Mouse (Mus musculus) testis, adult 2 months (tissue): ENCODE results near the gene Flt3. TPM values are rescaled to one million over a fixed set of nuclear protein-coding genes. Genes with fewer than 3 reads are reported as not detected.
A peak's percentile ranks its signal among the peaks of the same experiment; 100 is the strongest.

ENCODE experiments used
- H3K27ac ChIP-seq: fragments of 200-500 bp; 2 replicates; pipeline ENCODE4 v1.5.1; 2012; ENCODE audit warnings: low read depth, low read length; ENCODE audit not compliant: control insufficient read depth, insufficient read depth
- H3K27me3 ChIP-seq: fragments of 200-500 bp; 2 replicates; pipeline ENCODE4 v1.6.1; 2012; ENCODE audit warnings: mild to moderate bottlenecking, low read length, moderate library complexity; ENCODE audit not compliant: control insufficient read depth, insufficient read depth
- H3K36me3 ChIP-seq: fragments of 200-500 bp; 2 replicates; pipeline ENCODE4 v1.6.1; 2012; ENCODE audit warnings: mild to moderate bottlenecking, low read length; ENCODE audit not compliant: control insufficient read depth, insufficient read depth
- H3K4me1 ChIP-seq: fragments of 200-500 bp; 2 replicates; pipeline ENCODE4 v1.6.1; 2012; ENCODE audit warnings: low read length; ENCODE audit not compliant: control insufficient read depth, insufficient read depth
- H3K4me3 ChIP-seq: fragments of 200-500 bp; 2 replicates; pipeline ENCODE4 v1.5.1; 2012; ENCODE audit warnings: low read depth, mild to moderate bottlenecking, low read length, moderate library complexity, mixed read lengths; ENCODE audit not compliant: control insufficient read depth
- CTCF ChIP-seq: fragments of 200-500 bp; IDR thresholded peaks from 2 replicates; pipeline ENCODE4 v1.5.1; 2012; ENCODE audit warnings: low read depth, mild to moderate bottlenecking, inconsistent platforms, low read length, moderate library complexity; ENCODE audit not compliant: control insufficient read depth, insufficient read depth, insufficient replicate concordance
- POLR2A ChIP-seq: fragments of 200-500 bp; IDR thresholded peaks from 2 replicates; pipeline ENCODE4 v1.6.1; 2012; ENCODE audit warnings: low read depth, mild to moderate bottlenecking, inconsistent platforms, low read length, moderate library complexity; ENCODE audit not compliant: control insufficient read depth
- polyA plus RNA-seq: library from polyadenylated mRNA; depleted of rRNA; stranded (reverse); fragments of >200 nt; gene quantifications from 2 replicates; pipeline ENCODE4 v1.2.3, GENCODE M21; 2012; rRNA removed

Flt3 gene
- 0.76 and 1.0 TPM in 2 replicates for polyA plus RNA-seq

DNA sequence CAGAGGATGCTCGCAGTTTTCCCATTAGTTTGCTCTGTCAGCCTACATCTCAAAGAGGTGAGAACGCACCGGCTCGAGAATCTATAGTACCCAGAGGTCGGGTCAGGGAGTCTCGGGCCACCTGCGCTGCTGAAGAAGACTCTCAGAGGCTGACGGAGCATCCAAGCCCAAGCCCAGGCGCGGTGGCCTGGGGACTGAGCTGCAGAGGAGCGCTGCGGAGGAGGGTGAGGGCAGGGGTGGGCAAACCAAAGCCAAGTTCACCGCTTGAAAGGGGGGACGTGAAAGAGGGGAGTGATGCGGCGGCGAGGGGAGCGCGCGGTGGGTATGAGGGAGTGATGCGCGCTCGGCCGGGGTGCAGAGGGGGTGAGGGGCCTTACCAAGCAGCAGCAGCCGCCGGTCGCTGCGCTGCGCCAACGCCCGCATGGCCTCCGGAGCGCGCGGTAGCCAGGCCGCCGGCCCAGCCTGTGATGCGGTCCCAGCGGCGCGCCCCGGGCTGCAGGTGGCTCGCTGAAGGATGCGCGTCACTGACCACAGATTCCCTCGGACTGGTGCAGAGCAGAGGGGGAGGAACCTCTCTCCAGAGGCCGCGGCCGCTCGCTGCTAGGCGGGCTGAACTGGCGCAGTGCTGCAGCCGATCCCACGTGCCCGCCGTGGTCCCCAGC, at the start of gene Flt3:
Gene Flt3, minus strand, starts transcription at position 647 of the 662 bp plus-strand sequence.
- peaks cover 11% of the 10 kb centered on the region for H3K4me1 ChIP-seq
- H3K27ac ChIP-seq, result no peak within 1 kb of the TSS
- peak within 1 kb of the TSS; percentile 33 for H3K4me3 ChIP-seq
- no peaks in the 10 kb centered on the region for H3K36me3 ChIP-seq
- 0 out of 2 replicates have a peak, but pooled peaks cover 2% of the 10 kb centered on the region for H3K27me3 ChIP-seq
- no peak for TF ChIP-seq CTCF

DNA sequence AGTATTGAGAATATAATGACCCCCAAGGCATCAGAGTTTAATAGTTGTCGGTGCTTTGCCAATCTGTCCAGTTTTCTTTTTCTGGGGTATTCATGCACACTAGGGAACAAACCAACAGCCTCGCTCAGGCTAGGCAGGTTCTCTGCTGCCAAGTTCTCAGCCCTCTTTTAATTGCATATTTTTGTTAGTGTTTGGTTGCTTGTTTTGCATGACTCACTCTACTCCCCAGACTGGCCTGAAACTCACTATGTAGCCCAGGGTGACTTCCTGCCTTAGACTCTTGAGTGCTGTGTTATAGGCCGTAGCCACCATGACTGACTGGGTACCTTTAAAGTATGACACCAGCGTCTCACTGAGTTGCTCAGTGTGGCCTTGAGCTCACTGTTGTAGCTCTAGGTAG, 48.6 kb upstream of the Flt3 start:
- H3K4me1 ChIP-seq, result no peaks in the 10 kb centered on the region; the same call in 1 of the 2 replicates
- H3K36me3 ChIP-seq, result no peaks in the 10 kb centered on the region
- no peak overlapping the region for H3K4me3 ChIP-seq
- TF ChIP-seq POLR2A (no peak), CTCF (no peak)
- no peak overlapping the region for H3K27ac ChIP-seq
- no peaks in the 10 kb centered on the region for H3K27me3 ChIP-seq

DNA sequence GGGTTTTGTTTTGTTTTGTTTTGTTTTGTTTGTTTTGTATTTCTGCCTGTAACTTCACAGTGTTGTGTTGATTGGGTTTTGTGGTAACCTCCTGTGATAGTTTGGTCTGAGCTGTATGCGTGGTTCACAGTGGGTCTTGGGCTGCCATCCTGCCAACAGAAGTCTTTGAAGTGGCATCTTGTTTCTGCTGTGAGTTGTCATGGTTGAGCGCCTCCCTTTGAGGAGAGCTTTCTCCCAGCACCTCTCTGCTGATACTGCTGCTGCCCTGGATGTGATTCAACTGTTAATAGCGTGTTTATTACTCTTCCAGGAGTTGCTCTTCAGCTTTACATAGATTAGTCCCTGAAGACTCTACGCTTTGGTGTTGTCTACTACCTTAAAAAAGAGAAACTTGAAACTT, 48.2 kb upstream of the Flt3 start:
- Histone ChIP-seq H3K27ac (no peak overlapping the region), H3K4me3 (no peak overlapping the region), H3K27me3 (no peaks in the 10 kb centered on the region), H3K4me1 (no peaks in the 10 kb centered on the region; the same call in 1 of the 2 replicates), H3K36me3 (no peaks in the 10 kb centered on the region)
- TF ChIP-seq CTCF, result no peak

DNA sequence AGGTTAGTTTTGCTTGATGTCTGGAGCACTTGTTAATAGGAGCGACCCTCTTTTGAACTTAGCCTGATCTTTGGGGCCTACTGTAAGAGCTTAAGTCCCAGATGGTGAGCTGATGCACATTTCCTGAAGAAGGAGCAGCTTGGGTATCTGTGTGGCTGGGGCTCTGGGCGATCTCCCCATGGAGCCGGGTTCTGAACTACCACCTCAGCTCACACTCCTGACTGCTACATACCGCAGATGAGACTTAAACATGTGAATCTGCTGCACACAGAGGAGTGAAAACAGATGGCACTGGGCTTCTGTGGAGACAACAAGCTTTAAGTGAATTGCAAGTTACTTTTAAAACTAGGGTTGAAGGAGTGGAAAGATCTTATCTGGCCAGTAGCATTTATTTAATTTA, 45.0 kb upstream of the Flt3 start:
- Histone ChIP-seq H3K36me3 (no peaks in the 10 kb centered on the region), H3K4me1 (no peaks in the 10 kb centered on the region; the same call in 1 of the 2 replicates), H3K4me3 (peak overlapping the region; percentile 50; the same call in 1 of the 2 replicates), H3K27me3 (no peaks in the 10 kb centered on the region), H3K27ac (no peak overlapping the region)
- TF ChIP-seq POLR2A (no peak), CTCF (no peak)

DNA sequence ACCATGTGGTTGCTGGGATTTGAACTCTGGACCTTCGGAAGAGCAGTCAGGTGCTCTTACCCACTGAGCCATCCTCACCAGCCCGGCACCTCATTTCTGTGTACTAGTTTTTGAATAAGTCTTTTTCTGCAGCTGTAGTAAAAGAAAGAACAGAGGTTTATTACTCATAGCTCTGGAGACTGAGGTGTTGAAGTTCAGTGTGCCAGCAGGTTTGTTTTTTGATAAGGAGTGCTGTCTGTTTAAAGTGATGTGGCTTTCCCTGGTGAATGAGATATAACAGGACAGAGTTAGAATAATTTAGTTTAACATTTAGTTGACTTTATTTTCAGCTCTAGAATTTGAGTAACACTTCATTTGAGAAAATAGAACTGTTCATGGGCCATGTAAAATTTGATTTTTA, 44.5 kb upstream of the Flt3 start:
- no peaks in the 10 kb centered on the region for H3K36me3 ChIP-seq
- no peaks in the 10 kb centered on the region for H3K27me3 ChIP-seq
- H3K4me3 ChIP-seq, result no peak overlapping the region
- H3K27ac ChIP-seq, result no peak overlapping the region
- H3K4me1 ChIP-seq, result no peaks in the 10 kb centered on the region; the same call in 1 of the 2 replicates
- TF ChIP-seq POLR2A (no peak), CTCF (no peak)

DNA sequence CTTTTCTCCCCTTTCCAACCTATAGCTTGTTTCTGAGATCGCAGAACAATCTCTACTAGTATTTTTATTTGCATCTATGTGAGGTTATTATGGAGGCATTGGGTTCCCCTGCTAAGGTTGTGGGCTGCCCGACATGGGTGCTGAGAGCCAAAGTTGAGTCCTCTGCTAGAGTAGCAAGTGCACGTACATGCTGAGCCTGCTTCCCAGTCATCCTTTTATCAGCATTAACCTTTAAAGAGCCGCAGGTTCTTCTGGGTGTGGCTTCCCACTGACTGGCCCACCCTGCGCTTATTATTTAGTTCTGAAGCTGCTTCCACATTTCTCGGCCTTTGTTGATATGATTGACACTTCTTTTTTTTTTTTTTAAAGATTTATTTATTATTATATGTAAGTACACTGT, 44.0 kb upstream of the Flt3 start:
- H3K4me3 ChIP-seq, result no peak overlapping the region
- H3K27me3 ChIP-seq, result no peaks in the 10 kb centered on the region
- no peak overlapping the region for H3K27ac ChIP-seq

DNA sequence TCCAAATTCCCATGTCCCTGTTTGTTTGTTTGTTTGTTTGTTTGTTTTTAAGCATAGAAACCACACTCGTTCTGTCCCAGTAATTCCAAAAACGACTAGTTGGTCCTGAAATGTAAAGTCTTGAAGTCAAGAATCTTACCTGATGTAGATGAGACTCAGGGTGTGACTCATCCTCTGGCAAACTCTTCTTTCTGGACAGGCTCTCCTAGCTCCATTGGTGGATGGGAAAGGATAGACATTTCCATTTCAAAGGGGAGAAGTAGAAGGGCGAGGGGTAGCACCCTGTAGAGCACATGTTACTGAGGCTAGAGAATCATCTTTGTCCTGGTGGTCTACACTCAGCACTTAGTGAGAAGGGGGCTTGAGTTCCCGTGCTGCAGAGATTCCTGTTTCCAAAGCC, 42.5 kb upstream of the Flt3 start:
- Histone ChIP-seq H3K4me1 (no peaks in the 10 kb centered on the region; the same call in 1 of the 2 replicates), H3K27me3 (no peaks in the 10 kb centered on the region), H3K4me3 (no peak overlapping the region), H3K27ac (no peak overlapping the region), H3K36me3 (no peaks in the 10 kb centered on the region)
- TF ChIP-seq POLR2A, result no peak
- no peak for TF ChIP-seq CTCF

More for the DNA sequence above, 44.0 kb upstream of the Flt3 start:
- Histone ChIP-seq H3K36me3 (no peaks in the 10 kb centered on the region), H3K4me1 (no peaks in the 10 kb centered on the region)
- no peak for TF ChIP-seq CTCF
- no peak for TF ChIP-seq POLR2A

DNA sequence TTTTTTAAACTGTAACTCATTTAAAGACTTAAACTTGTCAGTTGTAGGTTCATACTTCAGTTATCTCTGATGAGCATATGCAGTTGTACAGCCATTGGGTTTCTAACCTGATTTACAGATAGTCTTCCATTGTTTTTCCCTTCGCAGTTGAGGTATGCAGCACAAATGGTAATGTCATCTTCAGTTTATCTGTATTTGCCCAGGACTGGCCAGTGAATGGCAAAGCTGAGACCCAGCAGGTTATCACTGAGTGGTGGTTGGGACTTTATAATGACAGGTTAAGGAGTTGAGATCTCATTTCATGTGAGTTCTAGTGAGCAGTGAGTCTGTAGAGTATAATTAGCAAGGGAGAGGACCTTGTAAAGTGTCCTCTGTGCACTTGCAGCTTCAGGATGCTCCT, 41.7 kb upstream of the Flt3 start:
- Histone ChIP-seq H3K4me3 (no peak overlapping the region), H3K36me3 (no peaks in the 10 kb centered on the region), H3K27ac (no peak overlapping the region), H3K27me3 (no peaks in the 10 kb centered on the region), H3K4me1 (no peaks in the 10 kb centered on the region; the same call in 1 of the 2 replicates)
- TF ChIP-seq CTCF, result no peak
- no peak for TF ChIP-seq POLR2A
